Mouse (Mus musculus) spleen, postnatal 10 days (tissue): ENCODE results near the gene Gpat2.
A peak's percentile ranks its signal among the peaks of the same experiment; 100 is the strongest.

ENCODE experiments used
- DNase-seq, 2 experiments: peaks; one replicate each; pipeline ENCODE4 v3.0.0; 2021 to 2022; ENCODE audit warnings: low spot score in 2 of 2

The Gpat2 gene

DNA sequence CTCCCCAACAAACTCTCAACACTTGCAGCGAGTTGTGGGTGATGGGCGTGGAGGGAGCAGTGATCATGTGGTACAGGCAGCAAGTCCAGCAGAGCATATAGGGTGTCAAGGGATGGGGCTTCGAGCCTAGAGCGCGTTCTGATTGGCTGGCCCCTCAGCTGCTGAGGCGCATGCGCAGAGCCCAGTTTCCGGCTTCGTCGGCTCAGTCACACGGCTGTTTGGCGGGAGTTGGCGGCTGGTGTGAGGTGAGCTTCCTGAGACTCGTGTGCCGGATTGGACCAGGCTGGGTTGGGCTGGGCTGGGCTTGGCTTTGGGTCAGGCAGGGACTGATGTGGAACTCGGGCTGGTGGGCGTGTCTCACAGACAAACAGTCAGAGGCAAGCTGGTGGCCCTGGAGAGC is at the start of gene Gpat2:
Gene Gpat2, plus strand, starts transcription at position 223 of the 400 bp plus-strand sequence.
- DNase-seq = no peak

DNA sequence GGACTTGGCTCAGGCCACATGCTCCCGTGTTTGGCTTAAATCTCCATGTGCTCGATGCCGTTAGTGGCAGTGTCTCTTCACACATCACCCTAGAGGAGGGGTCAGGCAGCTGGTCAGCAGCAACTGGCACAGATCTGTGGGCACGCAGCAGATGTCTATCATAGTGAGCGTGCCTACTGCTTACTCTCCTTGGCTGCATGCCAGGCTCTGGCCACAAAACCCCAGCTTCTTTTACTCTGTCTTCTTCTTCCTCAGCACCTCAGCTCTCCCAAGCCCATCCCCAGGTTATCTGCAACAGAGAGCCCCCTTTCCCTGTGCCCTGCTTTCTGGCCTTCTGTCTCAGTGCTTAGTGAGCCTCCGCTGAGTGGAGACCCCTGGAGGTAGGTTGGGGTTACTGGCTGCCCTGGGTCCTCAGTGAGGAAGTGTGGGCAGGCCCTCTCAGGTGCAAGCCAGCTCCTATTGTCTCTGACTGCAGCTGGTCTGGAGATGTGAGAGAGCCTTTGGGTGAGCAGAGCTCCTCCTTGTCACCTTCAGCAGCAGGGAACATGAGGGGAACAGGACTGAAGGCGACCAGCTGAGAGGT is 49.1 kb upstream of the Gpat2 start:
- DNase-seq = peak in 1 of 2 experiments; percentile 57

DNA sequence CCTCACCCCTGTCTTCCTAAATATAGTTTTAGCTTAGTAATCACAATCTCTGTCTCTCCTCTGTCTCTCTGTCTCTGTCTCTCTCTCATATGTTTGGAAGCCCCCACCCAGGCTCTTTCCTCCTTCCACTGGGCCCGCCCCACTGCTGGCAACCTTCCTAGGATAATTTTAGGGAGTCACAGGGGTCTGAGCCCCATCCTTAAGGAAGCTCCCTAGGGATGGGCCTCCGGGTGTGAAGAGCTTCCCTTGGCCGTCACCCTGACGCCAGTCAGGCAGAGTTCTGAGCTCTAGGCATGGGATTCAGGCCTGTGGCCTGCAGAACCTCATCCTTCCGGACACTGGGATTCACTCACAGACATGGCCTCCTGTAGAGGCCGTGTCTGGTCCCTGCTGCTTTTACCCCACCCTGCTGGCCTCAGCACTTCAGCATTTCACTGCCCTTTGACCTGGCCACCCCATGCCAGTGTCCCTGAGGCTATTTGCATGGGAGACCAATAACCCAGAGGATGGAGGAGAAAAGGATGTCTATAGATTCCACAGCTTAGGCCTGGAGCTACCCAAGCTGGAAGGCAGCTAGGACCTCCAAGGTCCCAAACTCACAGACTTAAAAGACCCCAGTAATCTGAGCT is 48.5 kb upstream of the Gpat2 start:
- DNase-seq = no peak

DNA sequence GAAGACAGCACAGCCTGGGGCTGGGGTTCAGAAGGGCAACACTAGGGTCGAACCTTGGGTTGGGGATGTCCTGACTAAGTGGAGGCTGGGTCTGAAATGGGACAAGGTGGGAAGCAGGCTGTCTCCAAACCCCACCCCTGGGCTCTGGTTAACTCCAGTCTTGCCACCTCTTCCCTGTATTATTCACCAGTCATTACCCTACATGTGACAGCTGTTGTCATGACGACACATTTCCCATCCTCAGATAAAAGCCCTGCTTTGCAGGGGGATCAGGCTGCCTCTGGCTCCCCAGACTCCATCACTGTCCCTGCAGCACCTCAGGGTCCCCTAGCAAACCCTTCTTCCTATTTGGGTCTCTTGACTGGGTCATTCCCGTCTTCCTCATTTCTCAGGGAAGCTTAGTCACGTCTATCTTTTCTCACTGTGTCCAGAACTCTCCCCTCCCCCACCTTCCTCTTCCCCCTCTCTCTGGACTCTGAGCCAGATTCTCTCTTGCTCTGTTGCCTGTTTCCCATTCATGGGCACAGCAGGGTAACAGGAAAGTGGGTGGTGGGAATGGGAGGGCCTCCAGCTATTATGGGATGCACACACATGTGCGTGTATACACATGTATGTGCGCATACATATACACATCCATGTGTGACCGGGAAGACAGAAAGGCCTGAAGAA is 46.9 kb upstream of the Gpat2 start:
- no peak for DNase-seq

DNA sequence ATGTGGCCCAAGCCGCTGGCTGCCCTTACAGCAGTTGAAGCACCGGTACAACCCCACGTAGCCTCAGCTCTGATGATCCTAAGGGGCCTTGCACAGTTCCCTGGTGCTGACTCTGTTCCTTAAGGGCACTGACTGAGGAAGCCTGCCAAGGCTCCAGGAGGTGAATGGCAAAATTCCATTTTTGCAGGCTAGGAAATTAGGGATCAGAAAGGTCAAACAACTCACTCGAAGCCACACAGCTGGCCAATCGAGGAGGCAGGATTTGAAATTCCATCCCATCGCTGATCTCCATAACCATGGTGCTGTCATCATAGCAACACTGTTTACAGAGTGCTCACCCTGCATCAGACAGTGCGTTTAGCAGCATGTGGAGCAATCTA is 46.4 kb upstream of the Gpat2 start:
- DNase-seq = no peak

DNA sequence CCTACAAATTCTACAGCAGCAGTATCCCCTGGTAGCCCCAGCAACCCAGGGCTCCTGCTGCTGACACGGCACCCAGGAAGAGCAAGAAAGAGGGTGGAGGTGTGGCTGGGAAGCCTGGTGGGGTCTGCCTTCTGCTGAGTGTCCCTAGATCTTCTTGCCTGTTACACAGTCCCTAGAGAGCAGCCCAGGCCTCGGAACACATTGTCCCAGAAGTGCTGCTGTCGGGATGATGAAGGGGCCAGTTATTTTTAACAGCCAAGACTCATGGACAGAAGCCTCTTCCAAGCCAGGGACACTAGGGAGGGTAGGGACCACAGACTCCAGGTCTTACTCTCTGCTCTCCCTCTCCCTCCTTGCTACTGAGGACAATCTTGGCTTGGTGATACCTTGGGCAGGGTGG is 45.7 kb upstream of the Gpat2 start:
- DNase-seq = no peak

DNA sequence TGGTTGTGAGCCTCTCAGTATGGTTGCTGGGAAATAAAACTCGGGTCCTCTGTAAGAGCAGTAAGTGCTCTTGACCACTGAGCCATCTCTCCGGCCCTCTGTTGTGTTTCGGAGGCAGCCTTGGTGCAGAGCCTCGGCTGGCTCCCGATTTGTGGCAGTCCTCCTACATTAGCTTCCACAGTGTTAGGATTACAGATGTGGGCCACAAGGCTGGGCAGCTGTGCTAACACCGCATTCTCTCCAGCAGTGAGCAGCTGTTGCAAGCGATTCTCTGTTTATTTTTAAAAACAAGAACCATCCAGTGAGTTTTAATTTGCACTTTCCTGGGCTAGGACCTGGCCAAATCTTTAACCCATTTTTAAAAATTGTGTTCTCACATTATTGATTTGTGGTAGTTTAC is 41.1 kb upstream of the Gpat2 start:
- no peak for DNase-seq

DNA sequence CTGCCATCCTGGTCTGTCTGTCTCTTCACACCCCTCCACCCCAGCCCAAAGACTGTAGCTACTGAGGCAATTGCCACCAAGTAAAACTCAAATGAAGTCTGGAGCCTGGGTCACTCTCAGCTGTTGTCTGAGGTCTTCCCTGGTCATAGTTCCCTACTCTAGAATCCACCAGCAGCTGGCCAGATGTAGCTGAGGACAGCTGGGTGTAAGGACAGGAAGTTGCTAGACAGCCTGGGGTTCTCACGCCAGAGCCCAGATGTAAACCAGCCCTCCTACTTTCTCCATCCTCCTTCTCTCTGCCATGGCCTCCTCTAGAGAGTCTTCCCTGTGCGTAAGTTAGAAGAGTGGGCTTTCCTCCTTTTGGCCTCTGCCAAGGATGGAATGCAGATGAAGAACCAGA is 37.5 kb upstream of the Gpat2 start:
- no peak for DNase-seq

DNA sequence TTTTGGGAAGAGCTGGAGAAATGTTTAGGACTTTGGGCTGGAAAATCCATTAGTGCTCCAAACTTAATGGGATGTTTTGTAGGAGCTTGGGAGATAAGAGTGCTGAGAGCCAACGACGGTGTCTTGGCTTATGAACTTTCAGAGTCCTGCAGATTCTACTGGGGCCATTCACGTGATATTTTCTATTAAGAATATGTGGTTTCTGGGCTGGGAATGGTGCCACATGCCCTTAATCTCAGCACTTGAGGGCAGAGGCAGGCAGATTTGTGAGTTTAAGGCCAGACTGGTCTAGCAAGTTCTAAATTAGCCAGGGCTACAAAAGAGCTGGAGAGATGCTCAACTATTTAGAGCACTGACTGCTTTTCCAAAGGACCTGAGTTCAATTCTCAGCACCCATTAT is 34.6 kb upstream of the Gpat2 start:
- DNase-seq = no peak

DNA sequence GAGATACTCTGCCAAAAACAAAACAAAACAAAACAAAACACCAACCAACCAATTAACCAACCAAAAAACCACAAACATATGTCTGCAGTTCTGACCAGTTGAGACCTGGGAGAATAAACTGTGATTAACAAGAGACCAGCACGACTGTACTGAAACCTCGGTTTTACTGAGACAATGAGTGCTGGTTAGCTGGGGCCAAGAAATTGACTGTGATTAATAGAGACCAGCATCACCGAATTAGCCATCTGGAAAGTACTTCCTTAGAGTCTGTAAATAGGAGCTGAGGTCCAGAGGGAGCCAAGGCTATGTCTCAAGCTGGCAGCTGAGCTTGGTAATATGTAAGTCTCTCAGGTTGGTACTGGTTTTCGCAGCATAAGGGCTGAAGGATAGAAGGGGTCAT is 34.2 kb upstream of the Gpat2 start:
- no peak for DNase-seq

DNA sequence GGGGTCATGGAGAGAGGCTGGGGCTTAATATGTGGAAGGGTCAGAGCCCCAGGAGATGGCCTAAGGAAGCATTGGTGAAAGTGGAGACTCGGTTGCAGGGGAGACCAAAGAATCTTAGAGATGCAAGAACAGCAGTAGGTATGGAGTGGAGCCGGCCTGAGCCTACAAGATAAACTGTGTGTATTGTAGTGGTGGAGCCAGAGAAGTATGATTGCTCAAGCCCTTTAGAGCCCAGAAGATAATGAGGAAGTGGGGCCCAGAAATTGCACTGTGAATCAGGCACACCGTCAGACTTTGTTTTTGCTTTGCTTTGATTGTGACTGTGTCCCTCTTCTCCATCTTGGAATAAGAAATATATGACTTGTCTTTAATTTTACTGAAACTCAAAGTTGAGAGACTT is 33.7 kb upstream of the Gpat2 start:
- no peak for DNase-seq

DNA sequence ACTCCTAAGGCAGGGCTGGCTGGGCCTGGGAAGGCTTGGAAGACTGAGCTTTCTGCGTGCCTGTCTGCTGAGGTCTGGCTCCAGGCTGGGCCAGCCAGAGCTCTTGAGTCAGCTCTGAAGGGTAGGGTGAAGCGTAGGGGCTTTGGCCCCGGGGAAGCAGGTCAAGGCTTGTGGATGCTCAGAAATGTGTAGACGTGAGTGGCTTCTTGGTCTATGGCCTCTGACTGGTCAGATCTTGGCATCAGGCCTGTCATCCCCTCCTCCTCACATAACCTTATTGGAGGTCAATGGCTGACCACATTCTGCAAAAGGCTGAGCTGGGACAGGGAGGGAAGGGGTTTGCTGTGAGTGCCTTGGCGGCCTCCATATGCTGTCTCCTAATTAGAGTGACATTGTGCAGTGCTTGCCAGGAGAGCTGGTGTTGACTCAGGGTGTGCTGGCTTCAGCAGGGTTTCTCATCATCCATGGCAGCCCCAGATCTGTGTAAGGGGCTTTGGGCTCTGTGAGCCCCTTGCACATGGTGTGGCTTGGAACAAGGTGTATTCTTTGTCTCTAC is 30.3 kb upstream of the Gpat2 start:
- no peak for DNase-seq

DNA sequence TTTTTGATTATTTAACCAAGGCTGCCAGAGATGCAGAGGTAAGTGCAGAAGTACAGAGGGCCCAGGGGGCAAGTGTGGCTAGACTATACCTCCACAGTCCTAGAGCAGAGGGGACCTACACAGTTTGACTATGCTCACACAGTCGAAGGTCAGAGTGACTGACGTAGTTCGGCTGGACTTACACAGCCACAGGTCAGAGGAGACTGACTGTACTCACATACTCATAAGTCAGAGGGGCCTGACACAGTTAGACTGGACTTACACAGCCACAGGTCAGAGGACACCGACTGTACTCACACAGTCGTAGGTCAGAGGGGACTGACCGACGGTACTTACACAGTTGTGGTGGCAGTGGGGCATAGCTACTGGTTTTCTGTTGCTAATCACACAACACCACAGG is 26.3 kb upstream of the Gpat2 start:
- DNase-seq = no peak

DNA sequence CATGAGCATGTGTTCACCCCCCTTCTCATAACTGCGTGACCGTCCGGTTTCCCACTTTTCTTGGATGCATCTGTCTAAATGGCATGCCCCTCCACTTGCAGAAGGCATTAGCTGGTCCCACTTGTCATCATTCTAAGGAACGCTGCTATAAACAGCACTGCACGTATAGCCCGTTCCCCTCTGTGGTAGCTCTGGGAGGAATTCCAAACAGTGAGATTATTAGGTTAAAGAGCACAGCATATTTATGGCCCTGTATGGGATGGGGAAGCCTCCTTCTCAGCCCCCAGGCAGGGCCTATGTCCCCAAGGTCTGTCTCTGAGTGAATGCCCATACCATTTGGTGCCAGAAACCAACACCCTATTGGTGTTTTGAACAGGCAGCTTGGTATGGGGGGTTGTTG is 13.9 kb upstream of the Gpat2 start:
- no peak for DNase-seq

DNA sequence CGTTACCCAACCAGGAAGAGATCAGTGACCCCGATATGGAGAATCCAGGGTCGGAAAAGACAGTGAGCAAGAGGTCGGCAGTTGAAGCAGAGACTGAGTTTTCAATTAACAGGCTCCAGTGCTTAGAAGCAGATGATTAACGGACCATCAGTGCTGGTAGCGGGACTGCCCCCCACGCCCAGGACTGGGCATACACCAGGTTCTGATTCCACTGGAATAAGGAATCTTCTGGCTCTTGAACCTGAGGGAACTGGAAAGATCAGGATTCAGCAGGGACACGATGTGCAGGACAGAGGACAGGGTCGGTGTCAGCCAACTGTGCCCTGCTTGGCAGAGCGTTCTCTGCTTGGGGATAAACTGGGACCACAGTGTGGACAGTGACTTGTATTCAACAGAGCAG is 9.2 kb upstream of the Gpat2 start:
- DNase-seq = no peak

DNA sequence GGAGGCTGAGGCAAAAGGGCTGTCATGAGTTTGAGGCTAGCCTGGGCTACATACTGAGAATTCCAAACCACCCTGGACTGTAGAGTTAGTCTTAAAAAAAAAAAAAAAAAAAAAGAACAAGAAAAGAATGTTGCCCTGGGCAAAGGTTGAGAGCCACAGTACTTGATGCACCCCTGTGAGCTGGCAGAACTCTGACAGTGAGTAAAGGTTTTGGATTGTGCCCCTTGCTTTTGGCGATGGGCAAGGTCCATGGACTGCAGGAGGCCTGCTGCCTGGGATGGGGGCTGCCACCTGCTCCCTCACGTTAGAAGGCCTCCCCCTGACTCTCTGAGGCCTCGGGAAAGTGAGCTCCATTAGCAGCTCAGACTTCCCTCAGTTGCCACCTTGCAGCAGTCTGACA is 8.3 kb upstream of the Gpat2 start:
- DNase-seq = no peak

DNA sequence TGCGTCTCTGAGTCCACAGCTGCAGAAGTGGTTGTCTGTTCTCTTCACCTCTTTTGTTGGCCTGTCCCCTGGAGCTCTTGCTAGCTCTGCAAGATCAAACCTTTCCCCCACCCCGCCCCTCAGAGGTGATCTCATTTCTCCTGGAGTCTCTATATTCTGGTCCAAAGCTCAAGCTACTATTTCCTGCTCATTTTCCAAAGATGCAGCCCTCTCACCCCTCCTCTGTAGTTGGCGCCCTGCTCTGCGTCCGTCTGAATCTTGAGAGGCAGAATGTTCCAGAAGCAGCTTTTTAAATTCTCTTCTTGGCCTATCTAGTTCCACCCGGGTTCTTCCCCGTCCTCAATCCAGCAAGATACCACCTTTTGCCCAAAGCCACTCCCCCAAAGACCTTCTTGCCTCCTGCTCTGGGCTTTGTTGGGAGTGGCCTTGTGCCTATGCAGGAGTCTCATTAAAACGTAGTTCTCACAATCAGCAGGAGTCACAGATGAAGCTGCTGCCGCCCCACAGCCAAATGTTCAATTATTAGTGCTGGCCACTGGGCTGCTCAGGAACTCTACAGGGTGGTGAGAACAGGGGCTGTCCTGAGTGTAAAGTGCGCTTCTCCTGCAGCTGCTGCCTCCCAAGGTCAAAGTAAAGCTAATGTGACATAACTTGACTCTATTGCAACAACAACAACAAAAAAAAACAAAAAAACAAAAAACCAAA is 6.6 kb upstream of the Gpat2 start:
- no peak for DNase-seq

DNA sequence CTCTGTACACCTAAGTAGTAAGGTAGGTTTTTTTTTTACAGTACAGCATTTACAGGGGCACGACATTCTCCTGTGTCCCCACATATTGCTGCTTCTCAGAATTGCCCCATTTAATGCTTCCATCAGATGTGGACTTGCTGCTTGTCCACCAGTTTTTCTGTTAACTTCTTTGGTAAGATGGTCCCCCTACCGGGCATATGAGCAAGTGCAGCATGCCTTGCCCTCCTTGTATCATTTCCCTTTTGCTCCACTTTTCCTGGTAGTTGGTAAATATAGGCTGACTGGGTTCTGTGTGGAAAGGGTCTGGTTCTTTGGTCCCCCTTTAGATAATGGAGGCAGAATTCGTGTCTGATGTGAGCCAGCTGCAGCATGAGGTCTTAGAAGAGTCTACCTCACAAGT is 5.2 kb downstream of the Gpat2 start:
- DNase-seq = peak in 1 of 2 experiments; percentile 47

DNA sequence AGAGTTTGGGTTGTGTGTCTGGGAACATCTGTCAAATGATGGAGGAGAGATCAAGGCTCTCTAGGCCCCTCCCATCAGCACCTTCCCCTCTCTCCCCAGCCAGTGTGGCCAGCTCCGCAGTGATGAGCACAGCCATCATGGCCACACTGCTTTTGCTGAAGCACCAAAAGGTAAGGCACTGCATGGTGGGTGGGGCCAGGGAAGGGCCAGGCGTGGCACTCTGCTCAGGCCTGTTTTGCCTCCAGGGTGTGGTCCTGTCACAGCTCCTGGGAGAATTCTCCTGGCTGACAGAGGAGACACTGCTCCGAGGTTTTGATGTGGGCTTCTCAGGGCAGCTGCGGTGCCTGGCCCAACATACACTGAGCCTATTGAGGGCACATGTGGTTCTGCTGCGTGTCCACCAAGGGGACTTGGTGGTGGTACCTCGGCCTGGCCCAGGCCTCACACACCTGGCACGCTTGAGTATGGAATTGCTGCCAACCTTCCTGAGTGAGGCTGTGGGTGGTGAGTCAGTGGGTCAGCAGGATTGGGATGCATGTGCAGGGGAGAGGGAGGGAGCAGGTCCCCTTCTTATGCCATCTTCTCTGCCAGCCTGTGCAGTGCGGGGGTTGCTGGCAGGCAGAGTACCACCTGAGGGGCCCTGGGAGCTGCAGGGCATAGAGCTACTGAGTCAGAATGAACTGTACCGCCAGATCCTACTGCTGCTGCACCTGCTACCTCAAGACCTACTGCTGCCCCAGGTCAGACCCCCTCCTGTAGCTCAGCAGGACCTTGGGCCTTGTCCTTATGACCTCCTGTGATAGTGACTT is 8.7 kb downstream of the Gpat2 start:
- DNase-seq = no peak

DNA sequence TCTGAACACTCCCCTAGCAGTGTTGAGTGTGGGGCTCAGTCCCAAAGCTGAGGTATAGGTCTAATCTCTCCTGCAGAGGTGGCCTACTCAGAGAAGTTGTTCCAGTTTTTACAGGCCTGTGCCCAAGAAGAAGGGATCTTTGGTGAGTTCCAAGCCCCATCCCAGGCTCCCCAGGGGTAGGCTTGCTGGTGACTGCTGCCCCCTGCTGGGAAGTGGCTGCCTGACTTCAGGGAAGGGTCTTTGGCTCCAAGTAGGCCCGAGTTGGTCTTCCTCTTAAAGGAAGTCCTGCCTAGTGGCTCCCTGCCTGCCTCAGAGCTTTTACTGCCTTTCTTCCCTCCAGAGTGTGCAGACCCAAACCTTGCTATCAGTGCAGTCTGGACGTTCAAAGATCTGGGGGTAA is 10.1 kb downstream of the Gpat2 start:
- peak; percentile 37 to 64 for DNase-seq

DNA sequence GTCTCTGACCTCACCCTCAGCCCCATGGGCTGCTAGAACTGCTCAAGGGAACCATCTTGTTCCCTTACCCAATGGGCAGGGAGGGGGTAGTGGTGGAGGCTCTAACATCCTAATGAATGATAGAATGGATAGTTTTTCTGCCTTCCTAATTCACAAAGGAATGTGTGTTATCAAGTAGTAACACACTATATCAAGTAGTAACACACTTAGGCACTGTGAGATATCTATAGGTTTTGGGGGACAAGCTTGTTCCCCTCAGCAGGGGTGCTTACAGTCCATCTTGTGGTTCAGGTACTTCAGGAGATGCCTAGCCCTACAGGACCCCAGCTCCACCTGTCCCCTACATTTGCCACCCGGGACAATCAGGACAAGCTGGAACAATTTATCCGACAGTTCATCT is 10.6 kb downstream of the Gpat2 start:
- no peak for DNase-seq

DNA sequence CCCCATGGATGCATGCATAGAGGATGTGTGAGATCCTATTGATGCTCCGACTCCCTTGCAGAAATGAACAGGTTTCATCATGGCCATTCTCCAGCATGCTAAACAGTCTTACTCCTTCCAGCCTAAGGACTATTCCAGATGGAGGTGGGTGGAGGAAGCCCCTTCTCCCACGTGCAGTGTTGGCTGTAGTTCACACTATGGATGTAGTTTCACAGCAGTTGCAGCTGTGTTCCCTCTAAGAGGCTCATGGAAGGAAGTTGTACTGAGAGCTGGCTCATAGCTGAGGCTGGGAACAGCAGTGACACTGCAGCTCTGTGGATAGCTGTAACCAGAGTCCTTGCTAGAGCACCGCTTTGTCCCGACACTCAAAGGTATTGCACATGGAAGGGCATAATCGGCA is 12.7 kb downstream of the Gpat2 start:
- no peak for DNase-seq
